Mouse (Mus musculus): Measurements from ENCODE around the gene Atoh8. TPM values are rescaled to one million over a fixed set of nuclear protein-coding genes. Genes with fewer than 3 reads are reported as not detected.

Gene Atoh8
- polyA plus RNA-seq (2014; fragmentation: Illumina TruSeq; extraction: RNeasy Lipid Tissue Mini Kit (QIAGEN cat#74804); ENCODE audit: low read depth, low replicate concordance) = 7.1 TPM

DNA sequence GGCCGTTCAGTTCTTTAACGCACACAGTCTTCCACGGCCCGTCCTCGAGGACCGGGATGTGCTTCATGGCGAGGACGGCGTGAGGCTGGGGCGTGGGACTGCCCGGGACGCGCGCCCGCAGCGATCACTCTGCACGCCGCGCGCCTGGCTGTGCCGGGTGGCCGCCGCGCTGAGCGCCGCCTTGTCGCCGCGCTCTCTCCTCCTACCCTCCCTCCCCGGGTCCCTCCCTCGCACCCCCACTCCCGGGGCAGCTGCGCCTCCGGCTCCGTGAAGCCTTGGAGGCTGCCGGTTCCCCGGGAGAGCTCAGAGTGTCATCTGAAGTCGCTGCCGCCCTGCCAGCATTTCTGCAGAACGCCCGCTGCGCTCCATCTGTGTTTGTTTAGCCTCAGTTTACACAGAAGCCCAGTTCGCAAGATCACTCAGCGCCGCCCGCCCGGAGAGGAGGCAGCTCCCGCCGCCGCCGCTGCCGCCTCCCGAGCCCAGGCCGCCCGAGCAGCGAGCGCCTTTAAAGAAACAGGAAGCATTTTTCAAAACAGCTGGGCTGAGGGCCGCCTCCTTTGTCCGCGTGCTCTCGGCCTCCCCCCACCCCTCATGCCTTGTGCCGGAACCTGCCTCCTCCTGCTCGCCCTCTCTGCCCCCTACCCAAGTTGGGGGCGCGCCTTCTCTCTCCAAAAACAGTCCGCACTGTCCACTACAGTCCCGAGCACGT is at the start of gene Atoh8:
Gene Atoh8 (minus strand): TSS at position 480 of the 709 bp plus-strand sequence.

Other genes starting within 250 kb of the Atoh8 start
- gene St3gal5, start 138.0 kb downstream of the Atoh8 start, polyA plus RNA-seq (2014; fragmentation: Illumina TruSeq; extraction: RNeasy Lipid Tissue Mini Kit (QIAGEN cat#74804); ENCODE audit: low read depth, low replicate concordance) = 7.0 TPM
- not detected for gene Sftpb, start 69.0 kb upstream of the Atoh8 start, polyA plus RNA-seq (2014; fragmentation: Illumina TruSeq; extraction: RNeasy Lipid Tissue Mini Kit (QIAGEN cat#74804); ENCODE audit: low read depth, low replicate concordance)
- 27.8 TPM for gene Usp39, start 109.6 kb upstream of the Atoh8 start, polyA plus RNA-seq (2014; fragmentation: Illumina TruSeq; extraction: RNeasy Lipid Tissue Mini Kit (QIAGEN cat#74804); ENCODE audit: low read depth, low replicate concordance)
- 27.9 TPM for gene 0610030E20Rik, start 111.7 kb upstream of the Atoh8 start, polyA plus RNA-seq (2014; fragmentation: Illumina TruSeq; extraction: RNeasy Lipid Tissue Mini Kit (QIAGEN cat#74804); ENCODE audit: low read depth, low replicate concordance)
- gene Tmem150a, start 119.9 kb upstream of the Atoh8 start, polyA plus RNA-seq (2014; fragmentation: Illumina TruSeq; extraction: RNeasy Lipid Tissue Mini Kit (QIAGEN cat#74804); ENCODE audit: low read depth, low replicate concordance) = 12.6 TPM
- gene Rnf181, start 131.4 kb upstream of the Atoh8 start, polyA plus RNA-seq (2014; fragmentation: Illumina TruSeq; extraction: RNeasy Lipid Tissue Mini Kit (QIAGEN cat#74804); ENCODE audit: low read depth, low replicate concordance) = 217 TPM
- gene Vamp5, start 144.9 kb upstream of the Atoh8 start, polyA plus RNA-seq (2014; fragmentation: Illumina TruSeq; extraction: RNeasy Lipid Tissue Mini Kit (QIAGEN cat#74804); ENCODE audit: low read depth, low replicate concordance) = 19.0 TPM
- 188 TPM for gene Vamp8, start 155.1 kb upstream of the Atoh8 start, polyA plus RNA-seq (2014; fragmentation: Illumina TruSeq; extraction: RNeasy Lipid Tissue Mini Kit (QIAGEN cat#74804); ENCODE audit: low read depth, low replicate concordance)
- 23.4 TPM for gene Ggcx, start 178.7 kb upstream of the Atoh8 start, polyA plus RNA-seq (2014; fragmentation: Illumina TruSeq; extraction: RNeasy Lipid Tissue Mini Kit (QIAGEN cat#74804); ENCODE audit: low read depth, low replicate concordance)
- gene Mat2a, start 204.0 kb upstream of the Atoh8 start, polyA plus RNA-seq (2014; fragmentation: Illumina TruSeq; extraction: RNeasy Lipid Tissue Mini Kit (QIAGEN cat#74804); ENCODE audit: low read depth, low replicate concordance) = 261 TPM

All from adipose tissue, adult 10 weeks (tissue).